Mouse (Mus musculus) cerebellum, adult 11-12 months (tissue): ENCODE measurements around the gene Ndufb8.

Experiments used
- DNase-seq: peaks from one replicate; pipeline ENCODE4 v3.0.0; 2022

Ndufb8 gene

DNA sequence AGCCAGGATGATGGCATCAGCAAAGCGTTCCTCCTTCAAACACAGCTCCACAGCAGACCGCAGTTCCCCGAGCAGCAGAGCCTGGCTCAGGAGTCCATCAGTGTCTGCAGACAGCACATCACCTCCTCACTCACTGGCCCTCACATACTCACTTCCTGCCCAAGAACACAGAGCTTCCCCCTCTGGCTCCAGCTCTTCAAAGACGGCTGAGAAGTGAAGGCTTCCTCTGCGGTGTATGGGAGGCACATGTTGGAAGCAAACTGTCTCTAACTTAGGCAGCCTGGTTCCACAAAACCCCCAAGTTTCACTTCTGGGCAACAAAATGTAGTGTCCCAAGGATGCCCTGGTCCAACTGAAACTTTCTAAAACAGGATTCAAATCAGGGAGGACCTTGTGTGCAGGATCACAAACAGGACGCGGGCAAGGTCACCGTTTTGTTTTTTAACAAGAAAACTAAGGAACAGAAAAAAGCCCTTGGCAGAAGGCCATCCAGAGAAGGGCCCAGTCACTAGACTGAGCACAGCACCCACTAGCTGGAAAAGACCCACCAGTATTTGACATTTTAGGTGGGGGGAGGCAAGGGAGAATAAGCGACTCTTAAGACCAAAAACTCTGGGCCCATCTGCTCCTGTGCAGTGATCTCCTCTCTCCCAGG, 29.6 kb downstream of the Ndufb8 start:
- DNase-seq = no peak

DNA sequence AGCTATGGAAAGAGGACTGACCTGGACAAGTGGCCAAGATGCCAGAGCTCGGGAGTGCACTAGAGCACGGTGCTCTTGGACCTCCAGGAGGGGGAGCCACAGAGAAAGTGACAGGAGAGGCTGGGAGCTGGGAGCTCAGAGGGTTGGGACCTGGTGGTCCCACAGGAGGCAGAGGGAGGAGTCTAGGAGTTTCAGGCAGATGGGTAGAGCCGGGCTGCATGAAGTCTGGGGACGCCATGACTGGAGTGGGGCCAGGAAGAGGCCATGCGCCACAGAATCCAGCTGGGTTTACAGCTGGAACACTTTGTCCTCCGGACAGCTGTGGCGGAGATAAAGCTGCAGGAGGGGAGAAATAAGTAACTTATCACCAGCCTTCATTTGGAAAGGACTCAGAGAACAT, 36.1 kb downstream of the Ndufb8 start:
- DNase-seq = no peak

DNA sequence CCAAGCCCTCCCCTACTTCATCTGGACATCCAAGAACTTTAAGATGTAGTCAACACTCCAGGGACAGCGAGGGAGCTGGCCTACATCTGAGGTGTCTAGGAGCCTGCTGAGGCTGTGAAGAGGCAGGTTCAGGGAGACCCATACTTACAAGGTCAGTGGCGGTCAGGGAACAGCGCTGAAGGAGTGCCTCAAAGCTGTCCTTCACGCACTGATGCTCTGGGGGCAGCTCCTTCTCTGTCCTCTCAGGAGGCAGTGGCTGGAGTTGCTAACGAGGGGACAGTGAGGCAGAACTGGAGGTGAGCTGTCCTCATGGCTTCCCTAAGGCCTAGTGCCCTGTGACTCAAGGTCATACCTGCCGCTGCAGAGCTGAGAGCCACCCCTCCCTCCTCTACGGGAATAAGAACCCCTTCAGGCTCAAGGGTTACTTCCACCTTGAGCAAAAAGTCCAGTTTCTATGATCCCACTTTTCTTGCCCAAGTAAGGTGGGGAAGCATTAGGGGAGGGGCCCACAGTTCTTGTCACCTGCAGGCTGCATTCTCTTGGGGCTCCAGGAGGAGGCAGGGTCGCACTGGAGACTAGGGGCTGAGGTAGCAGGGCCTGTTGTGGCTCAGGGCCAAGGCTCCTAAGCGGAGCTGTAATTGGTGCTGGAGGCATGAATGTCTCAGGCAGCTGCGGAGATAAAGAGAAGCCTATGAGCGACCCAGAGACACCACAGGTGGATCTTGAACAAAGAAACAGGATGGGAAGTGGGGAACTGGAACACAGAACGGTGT, 37.1 kb downstream of the Ndufb8 start:
- no peak for DNase-seq

GRCm38 (mm10) chr19:44515769-44516168, 39.5 kb downstream of the Ndufb8 start:
- DNase-seq = no peak

- DNase-seq = no peak
Observed at GRCm38 (mm10) chr19:44514521-44515451, 40.5 kb downstream of the Ndufb8 start.

DNA sequence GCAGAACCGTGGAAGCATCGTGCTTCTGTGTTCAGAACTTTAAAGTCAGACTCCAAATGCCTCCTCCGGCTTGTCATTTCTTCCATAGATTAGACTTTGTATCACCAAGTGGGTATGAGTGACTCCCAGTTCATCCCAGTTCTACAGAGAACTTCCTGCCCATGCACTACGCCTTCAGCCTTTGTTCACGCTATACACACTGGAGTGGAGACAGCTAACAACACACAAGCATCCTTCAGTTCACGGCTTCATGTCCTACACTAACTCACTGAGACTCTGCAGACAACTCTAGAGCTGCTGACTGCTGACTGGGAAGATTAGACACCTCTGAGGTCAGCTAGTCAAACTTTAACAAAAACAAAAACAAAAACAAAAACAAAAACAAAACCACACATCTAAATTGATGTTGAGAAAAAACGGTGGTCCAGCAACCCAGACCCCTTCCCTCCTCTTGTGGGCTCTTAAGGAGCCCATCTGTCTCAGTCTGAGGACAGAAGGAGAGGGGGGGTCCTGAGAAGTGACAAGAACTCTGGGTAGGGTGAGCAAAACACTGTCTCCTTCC, 41.2 kb downstream of the Ndufb8 start:
- no peak for DNase-seq

- no peak for DNase-seq
Observed at GRCm38 (mm10) chr19:44513054-44513833, 42.0 kb downstream of the Ndufb8 start.

- DNase-seq = no peak
Observed at GRCm38 (mm10) chr19:44512601-44513000, 42.6 kb downstream of the Ndufb8 start.

- no peak for DNase-seq
Observed at GRCm38 (mm10) chr19:44511451-44512231, 43.6 kb downstream of the Ndufb8 start.

DNA sequence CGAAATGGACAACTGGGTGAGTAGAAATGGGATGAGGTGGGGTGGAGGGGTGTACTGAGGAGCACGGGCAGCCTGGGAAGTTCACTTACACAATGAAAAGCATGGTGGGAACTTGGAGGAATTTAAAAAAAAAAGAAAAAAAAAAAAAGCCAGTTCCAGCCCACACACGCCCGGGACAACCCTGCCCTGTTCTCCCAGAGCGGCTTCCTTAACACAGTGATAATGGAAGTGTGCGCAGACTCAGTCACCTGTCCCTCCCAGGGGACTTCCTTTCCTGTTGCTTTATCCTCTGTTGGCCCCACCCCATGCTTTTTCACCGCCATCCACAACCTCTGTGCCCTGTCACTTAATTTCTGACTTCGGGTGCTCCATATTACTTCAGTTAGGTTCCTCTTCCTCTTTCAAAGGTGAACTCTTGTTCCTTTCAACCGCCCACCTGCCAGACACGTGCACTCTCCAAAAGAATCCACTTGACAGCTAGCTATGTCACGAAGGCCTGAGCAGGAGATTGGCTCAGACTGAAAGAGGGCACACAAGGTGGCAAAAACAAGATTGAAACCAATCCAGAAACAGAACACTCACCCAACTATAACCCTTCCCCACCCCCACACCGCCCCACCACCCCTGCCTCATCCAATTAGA, 44.6 kb downstream of the Ndufb8 start:
- DNase-seq = no peak

DNA sequence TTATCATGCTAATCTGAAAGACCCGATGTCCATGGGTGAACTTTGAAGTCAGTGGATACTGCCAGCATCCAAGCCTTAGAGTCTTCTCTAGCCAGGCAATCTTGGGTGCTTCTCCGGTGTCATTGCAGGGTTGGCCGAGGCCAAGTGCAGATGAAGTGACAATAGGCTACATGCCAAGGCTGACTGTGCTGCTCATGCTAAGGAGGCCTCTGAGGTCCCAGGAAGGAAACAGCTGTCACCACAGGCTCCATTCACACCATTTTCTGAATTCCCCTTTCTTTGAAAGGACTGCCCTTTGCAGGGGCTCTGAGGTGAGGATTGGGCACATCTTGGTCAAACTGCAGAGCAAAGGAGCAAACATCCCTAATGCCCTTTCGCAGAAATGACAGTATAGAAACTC, 52.5 kb downstream of the Ndufb8 start:
- DNase-seq = no peak

- no peak for DNase-seq
Observed at GRCm38 (mm10) chr19:44501925-44502324, 53.3 kb downstream of the Ndufb8 start.

DNA sequence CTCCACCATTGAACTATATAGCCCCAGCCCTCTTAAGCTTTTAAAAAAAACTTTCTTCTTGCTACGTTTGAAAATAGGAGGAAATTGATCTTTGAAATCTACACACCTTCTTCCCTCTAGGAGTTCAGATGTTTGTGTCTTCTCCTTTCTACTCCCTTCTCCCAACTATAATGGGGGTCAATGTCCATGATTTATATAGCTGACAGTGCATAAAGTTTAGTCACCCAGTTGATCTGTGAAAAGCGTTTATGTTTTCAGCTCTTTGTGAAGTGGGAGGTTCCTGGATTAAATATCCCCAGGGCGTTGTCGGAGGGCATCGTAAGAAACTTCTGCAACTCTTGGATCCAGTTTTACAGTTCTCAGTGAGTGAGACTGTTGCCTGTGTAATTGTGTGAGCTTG, 55.0 kb downstream of the Ndufb8 start:
- DNase-seq = no peak

DNA sequence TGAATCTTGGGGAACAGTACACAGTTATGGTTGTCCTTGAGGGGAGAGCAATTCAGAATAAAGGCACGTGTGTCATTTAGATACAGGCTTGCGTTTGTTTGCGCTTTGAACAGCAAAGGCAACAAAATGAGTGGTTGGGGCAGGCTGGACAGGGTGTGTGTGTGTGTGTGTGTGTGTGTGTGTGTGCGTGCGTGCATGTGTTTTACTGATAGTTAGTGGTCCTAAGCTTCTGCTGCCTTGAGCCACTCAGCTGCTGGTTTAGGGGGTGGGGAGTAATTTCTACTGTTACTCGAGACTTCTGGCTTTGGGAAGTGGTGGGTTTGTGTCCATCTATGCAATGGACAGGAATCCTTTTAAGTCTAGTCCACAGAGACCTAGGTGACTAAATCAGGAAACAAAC, 56.3 kb downstream of the Ndufb8 start:
- DNase-seq = no peak
